Mouse (Mus musculus) limb, embryonic 12.5 days (tissue): ENCODE measurements at regions not wholly inside any gene's neighbourhood (a gene's known extent, or its start where the extent isn't known, plus 50 kb on each side); places are given as distances from the start of the nearest gene placed in this dataset.

Source experiments
- ATAC-seq: fragments of 200-750 bp; cut with Nextera tagmentation; 2 replicates; pipeline ENCODE4 v1.8.0; 2017; ENCODE audit warnings: low read depth, moderate TSS enrichment; ENCODE audit not compliant: insufficient number of reproducible peaks, insufficient read depth, low FRiP score, low TSS enrichment
- H3K27ac ChIP-seq: fragments of 300-500 bp; sonication (generic); 2 replicates; pipeline ENCODE4 v1.5.1; 2016; ENCODE audit warnings: mild to moderate bottlenecking, moderate library complexity
- H3K27me3 ChIP-seq: fragments of 300-500 bp; sonication (generic); 2 replicates; pipeline ENCODE4 v1.6.1; 2016; ENCODE audit warnings: mild to moderate bottlenecking, moderate library complexity
- H3K36me3 ChIP-seq: fragments of 300-500 bp; sonication (generic); 2 replicates; pipeline ENCODE4 v1.6.1; 2016; ENCODE audit warnings: mild to moderate bottlenecking, moderate library complexity
- H3K4me1 ChIP-seq: fragments of 300-500 bp; sonication (generic); replicated peaks from 2 replicates; pipeline ENCODE4 v1.6.1; 2016
- H3K4me2 ChIP-seq: fragments of 300-500 bp; sonication (generic); 2 replicates; pipeline ENCODE4 v1.6.1; 2016; ENCODE audit warnings: mild to moderate bottlenecking, moderate library complexity
- H3K4me3 ChIP-seq: fragments of 300-500 bp; sonication (generic); replicated peaks from 2 replicates; pipeline ENCODE4 v1.5.1; 2016; ENCODE audit warnings: mild to moderate bottlenecking
- H3K9ac ChIP-seq: fragments of 300-500 bp; sonication (generic); replicated peaks from 2 replicates; pipeline ENCODE4 v1.6.1; 2016; ENCODE audit warnings: mild to moderate bottlenecking, moderate library complexity
- H3K9me3 ChIP-seq: fragments of 300-500 bp; sonication (generic); 2 replicates; pipeline ENCODE4 v1.6.1; 2016; ENCODE audit warnings: mild to moderate bottlenecking, moderate library complexity
- WGBS: fragments of 180-500 bp; shearing (Covaris S2); methylation state at CpG from one replicate; pipeline ENCODE4 v1.1.7; 2016; 5-methylcytosine and 5-hydroxymethylcytosine counted together

GRCm38 (mm10) chr9:84360484-84360883, 435.5 kb downstream of the Bckdhb start:
- Histone ChIP-seq H3K4me2 (no peak overlapping the region), H3K36me3 (no peaks in the 10 kb centered on the region)

GRCm38 (mm10) chr9:84363478-84363877, 438.5 kb downstream of the Bckdhb start:
- Histone ChIP-seq H3K27ac (no peak overlapping the region), H3K4me3 (no peak overlapping the region), H3K4me2 (no peak overlapping the region), H3K9ac (no peak overlapping the region), H3K27me3 (no peaks in the 10 kb centered on the region; the same call in 1 of the 2 replicates), H3K36me3 (no peaks in the 10 kb centered on the region), H3K9me3 (no peaks in the 10 kb centered on the region), H3K4me1 (0 out of 2 replicates have a peak, but pooled peaks cover under 1% of the 10 kb centered on the region)
- WGBS, result 83% methylated on average over 5 of the region's 5 CpGs
- ATAC-seq, result no peak

More at GRCm38 (mm10) chr9:84360484-84360883, 435.5 kb downstream of the Bckdhb start:
- H3K9ac ChIP-seq, result no peak overlapping the region
- H3K9me3 ChIP-seq, result no peaks in the 10 kb centered on the region
- ATAC-seq, result no peak
- no peaks in the 10 kb centered on the region for H3K4me1 ChIP-seq
- H3K27me3 ChIP-seq, result no peaks in the 10 kb centered on the region; the same call in 1 of the 2 replicates
- H3K4me3 ChIP-seq, result no peak overlapping the region
- 69% methylated on average over 4 of the region's 4 CpGs for WGBS
- no peak overlapping the region for H3K27ac ChIP-seq

GRCm38 (mm10) chr9:84369200-84369599, 444.3 kb downstream of the Bckdhb start:
- WGBS, result 25% methylated on average over 1 of the region's 1 CpGs
- no peaks in the 10 kb centered on the region; the same call in 1 of the 2 replicates for H3K27me3 ChIP-seq
- no peak overlapping the region for H3K4me3 ChIP-seq
- no peak overlapping the region for H3K4me2 ChIP-seq
- peaks cover 2% of the 10 kb centered on the region; the same call in 1 of the 2 replicates for H3K9me3 ChIP-seq
- H3K36me3 ChIP-seq, result no peaks in the 10 kb centered on the region
- no peak for ATAC-seq
- peaks cover 9% of the 10 kb centered on the region for H3K4me1 ChIP-seq
- no peak overlapping the region for H3K27ac ChIP-seq
- H3K9ac ChIP-seq, result no peak overlapping the region

DNA sequence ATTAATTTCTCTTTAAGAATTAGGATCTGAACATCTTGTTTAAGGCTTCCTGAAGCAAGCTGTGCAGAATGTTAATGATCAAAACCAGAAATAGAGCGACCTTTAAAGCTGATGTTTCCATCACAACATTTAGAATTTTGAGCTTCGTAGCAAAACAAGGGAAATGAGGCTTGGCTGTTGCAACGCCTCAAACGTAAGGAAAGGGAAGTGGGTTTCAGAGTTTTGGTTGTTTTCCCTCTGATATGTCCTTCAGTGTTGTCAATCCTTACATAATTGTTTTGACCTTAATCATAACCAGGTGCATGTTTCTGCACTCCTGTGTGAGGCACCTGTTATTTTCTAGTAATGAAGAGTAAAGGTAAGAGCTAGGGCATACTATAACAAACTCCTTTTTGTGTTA, 445.3 kb downstream of the Bckdhb start:
- ATAC-seq, result no peak
- H3K4me2 ChIP-seq, result no peak overlapping the region
- WGBS, result 52% methylated on average over 4 of the region's 4 CpGs
- H3K9me3 ChIP-seq, result peaks cover 6% of the 10 kb centered on the region; the same call in 1 of the 2 replicates
- H3K27me3 ChIP-seq, result no peaks in the 10 kb centered on the region; the same call in 1 of the 2 replicates
- no peak overlapping the region for H3K4me3 ChIP-seq
- H3K9ac ChIP-seq, result no peak overlapping the region
- no peak overlapping the region for H3K27ac ChIP-seq
- peaks cover 9% of the 10 kb centered on the region for H3K4me1 ChIP-seq
- H3K36me3 ChIP-seq, result no peaks in the 10 kb centered on the region

GRCm38 (mm10) chr9:84375746-84376145, 450.8 kb downstream of the Bckdhb start:
- no peaks in the 10 kb centered on the region for H3K27me3 ChIP-seq
- H3K4me3 ChIP-seq, result no peak overlapping the region
- H3K36me3 ChIP-seq, result no peaks in the 10 kb centered on the region
- no peak overlapping the region for H3K9ac ChIP-seq
- no peak for ATAC-seq
- peaks cover 6% of the 10 kb centered on the region; the same call in 1 of the 2 replicates for H3K9me3 ChIP-seq
- no peak overlapping the region for H3K4me2 ChIP-seq
- WGBS, result 72% methylated on average over 2 of the region's 2 CpGs
- no peaks in the 10 kb centered on the region for H3K4me1 ChIP-seq
- H3K27ac ChIP-seq, result no peak overlapping the region

DNA sequence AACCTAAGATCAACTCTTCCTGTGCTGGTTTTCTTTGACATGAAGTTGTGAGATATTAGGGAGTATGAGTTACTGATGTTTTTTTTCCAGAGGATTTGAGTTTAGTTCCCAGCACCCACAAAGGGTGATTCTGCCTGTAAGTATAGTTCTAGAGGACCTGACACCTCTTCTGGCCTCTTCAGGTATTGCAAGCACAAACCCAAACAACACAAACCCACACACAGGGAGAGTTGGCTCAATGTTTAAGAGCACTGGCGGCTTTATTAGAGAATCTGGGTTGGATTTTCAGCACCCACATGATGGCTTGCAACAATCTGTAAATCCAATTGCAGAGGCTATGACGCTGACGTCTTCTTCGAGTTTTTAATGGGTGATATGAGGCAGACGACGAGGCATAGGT, 451.7 kb downstream of the Bckdhb start:
- no peaks in the 10 kb centered on the region for H3K4me1 ChIP-seq
- 92% methylated on average over 6 of the region's 6 CpGs for WGBS
- H3K9ac ChIP-seq, result no peak overlapping the region
- H3K4me2 ChIP-seq, result no peak overlapping the region
- H3K27me3 ChIP-seq, result no peaks in the 10 kb centered on the region
- H3K9me3 ChIP-seq, result peaks cover 6% of the 10 kb centered on the region; the same call in 1 of the 2 replicates
- no peak overlapping the region for H3K27ac ChIP-seq
- H3K36me3 ChIP-seq, result no peaks in the 10 kb centered on the region
- H3K4me3 ChIP-seq, result no peak overlapping the region
- no peak for ATAC-seq

DNA sequence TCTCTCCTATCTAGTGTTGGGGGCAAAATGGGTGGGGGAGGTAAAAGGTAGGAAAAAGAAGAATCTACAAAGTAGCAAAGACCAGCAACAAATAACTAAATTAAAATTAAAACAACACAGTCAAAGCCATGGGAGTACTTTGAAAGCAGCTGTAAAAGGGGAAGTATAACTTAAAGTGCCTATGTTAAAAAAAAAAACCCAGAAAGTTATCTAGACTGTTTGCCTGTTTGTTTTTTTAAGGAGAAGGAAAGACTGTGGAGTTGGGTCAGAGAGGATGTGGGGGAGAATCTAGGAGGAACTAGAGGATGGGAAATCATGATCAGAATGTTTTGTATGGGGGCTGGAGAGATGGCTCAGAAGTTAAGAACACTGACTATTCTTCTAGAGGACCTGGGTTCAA, 457.0 kb downstream of the Bckdhb start:
- Histone ChIP-seq H3K4me2 (no peak overlapping the region), H3K9ac (no peak overlapping the region), H3K36me3 (no peaks in the 10 kb centered on the region), H3K4me1 (no peaks in the 10 kb centered on the region), H3K27ac (no peak overlapping the region), H3K4me3 (no peak overlapping the region), H3K27me3 (no peaks in the 10 kb centered on the region), H3K9me3 (no peaks in the 10 kb centered on the region)
- ATAC-seq, result no peak

DNA sequence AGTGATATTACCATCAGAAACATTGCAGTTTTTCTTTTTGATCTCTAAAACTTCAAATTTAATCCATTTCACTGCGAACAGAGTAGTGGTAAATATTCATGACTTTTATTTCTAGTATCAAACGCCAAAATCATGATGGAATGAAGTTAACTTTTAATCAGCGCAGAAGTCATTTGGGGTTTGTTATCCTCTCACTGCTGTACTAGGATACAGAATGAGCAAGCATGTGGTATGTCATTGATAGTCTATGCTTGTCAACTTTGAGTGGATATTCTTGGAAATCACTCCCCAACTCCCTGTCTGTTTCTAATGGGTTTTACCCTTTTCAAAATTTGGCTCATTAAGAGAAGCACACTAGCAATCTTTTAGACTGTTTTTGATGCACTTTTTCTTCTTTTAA, 464.9 kb downstream of the Bckdhb start:
- no peak overlapping the region for H3K4me3 ChIP-seq
- H3K9ac ChIP-seq, result no peak overlapping the region
- H3K4me2 ChIP-seq, result no peak overlapping the region
- no peaks in the 10 kb centered on the region for H3K9me3 ChIP-seq
- 96% methylated on average over 3 of the region's 3 CpGs for WGBS
- H3K27ac ChIP-seq, result no peak overlapping the region
- H3K27me3 ChIP-seq, result no peaks in the 10 kb centered on the region
- no peaks in the 10 kb centered on the region for H3K36me3 ChIP-seq
- ATAC-seq, result no peak
- H3K4me1 ChIP-seq, result no peaks in the 10 kb centered on the region

DNA sequence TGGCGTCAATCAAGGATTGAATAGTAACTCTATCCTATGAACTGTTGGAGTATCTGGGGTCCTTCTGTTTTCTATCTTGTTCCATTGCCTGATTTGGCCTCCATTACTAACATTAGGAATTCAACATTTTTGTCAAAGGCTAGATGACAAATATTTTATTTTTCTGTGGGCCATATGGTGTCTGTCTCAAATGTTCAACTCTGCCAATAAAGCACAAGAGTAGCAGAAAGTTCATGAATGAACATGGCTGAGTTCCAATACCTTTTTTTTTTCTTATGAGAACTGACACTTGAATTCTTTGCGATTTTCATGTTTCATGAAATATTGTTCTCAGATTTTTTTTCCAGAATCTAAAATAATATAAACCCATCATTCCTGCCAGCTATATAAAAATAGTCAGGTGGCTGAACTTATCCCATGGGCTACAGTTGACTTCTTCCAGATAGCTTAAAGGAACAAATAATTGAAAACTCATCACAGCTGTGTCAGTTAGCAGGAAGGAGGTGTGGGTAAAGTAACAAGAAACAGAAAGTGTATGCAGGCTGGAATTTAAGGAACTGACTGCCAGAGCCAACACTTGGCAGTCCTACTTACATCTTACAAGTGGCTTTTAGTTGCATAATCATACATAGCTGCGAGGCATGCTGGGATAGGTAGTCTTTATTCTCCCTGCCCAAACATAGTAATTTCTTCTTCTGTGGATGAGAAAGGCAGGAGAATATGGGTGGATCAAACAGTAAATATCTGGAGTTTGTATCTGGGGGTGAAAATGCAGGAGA, 469.8 kb downstream of the Bckdhb start:
- WGBS, result 88% methylated on average over 3 of the region's 3 CpGs

DNA sequence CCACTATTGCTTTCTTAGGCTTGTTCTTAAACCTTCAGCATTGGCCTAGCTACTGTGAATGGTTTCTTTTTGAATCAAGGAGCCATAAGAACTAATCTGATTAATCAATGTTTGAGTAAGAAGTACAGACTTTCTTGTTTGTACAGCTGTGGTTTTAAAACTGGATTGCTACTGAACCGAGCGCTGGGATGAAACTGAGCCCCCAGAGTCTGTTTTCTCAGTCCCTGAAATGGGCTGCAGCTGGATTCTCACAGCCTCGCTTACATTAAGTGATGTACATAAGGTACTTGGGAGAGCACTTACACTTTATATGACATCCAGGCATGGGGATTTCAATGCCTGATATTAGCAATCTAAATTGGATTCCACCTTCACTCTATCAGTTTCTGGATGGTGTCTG, 474.5 kb downstream of the Bckdhb start:
- H3K9me3 ChIP-seq, result no peaks in the 10 kb centered on the region
- no peaks in the 10 kb centered on the region for H3K4me1 ChIP-seq
- no peak overlapping the region for H3K27ac ChIP-seq
- H3K9ac ChIP-seq, result no peak overlapping the region
- H3K27me3 ChIP-seq, result no peaks in the 10 kb centered on the region
- no peak overlapping the region for H3K4me2 ChIP-seq
- H3K36me3 ChIP-seq, result no peaks in the 10 kb centered on the region
- no peak overlapping the region for H3K4me3 ChIP-seq
- ATAC-seq, result no peak
- WGBS, result 74% methylated on average over 3 of the region's 3 CpGs

More for the DNA sequence above, 469.8 kb downstream of the Bckdhb start:
- no peaks in the 10 kb centered on the region for H3K27me3 ChIP-seq
- ATAC-seq, result no peak
- H3K4me3 ChIP-seq, result no peak overlapping the region
- no peak overlapping the region for H3K9ac ChIP-seq
- no peaks in the 10 kb centered on the region for H3K36me3 ChIP-seq
- H3K4me1 ChIP-seq, result no peaks in the 10 kb centered on the region
- no peak overlapping the region for H3K27ac ChIP-seq
- no peak overlapping the region for H3K4me2 ChIP-seq
- H3K9me3 ChIP-seq, result no peaks in the 10 kb centered on the region

DNA sequence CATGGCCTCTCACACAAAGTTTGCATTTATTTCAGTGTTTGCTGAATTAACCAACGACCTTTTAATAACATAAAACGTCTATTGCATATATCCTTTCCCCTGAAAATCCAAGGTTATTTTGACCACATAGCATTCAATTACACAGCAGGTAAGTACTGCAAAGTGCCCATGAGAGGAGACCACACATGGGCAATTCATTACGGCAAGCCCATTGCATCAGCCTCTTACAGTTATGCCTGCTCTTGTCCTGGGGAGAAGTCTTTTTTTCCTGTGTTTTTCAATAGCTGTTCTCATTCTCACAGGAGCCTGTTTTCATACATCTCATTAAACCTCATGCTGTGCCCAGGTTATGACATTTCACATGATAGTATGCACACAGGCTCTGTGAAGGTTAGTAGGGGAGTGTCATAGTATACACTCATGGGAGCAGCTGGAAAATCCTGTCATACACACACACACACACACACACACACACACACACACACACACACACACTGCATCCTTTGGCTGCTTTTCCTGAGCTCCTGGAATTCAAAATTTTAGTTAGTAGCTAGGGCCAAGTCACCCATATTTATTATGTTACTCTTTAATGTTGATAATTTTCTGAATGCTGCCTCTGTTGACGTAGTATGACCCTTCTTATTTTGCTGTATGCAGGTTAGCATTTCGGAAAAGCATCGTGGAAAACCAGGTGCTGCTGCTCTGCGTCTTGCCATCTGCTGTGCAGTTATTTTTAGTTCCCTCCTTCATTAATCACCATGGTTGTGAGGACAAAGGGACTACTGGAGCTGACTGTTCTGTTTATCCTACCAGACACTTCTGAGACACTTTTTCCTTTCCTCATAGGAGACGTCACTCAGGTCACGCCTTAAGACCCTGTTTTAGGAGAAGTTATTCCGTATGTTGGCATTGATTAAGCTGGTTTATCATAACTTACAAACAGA, 483.6 kb downstream of the Bckdhb start:
- no peak overlapping the region for H3K4me3 ChIP-seq
- no peaks in the 10 kb centered on the region for H3K27me3 ChIP-seq
- H3K4me2 ChIP-seq, result no peak overlapping the region
- no peak overlapping the region for H3K9ac ChIP-seq
- H3K27ac ChIP-seq, result no peak overlapping the region; the same call in 1 of the 2 replicates
- no peaks in the 10 kb centered on the region for H3K9me3 ChIP-seq
- no peaks in the 10 kb centered on the region for H3K36me3 ChIP-seq
- 57% methylated on average over 10 of the region's 10 CpGs for WGBS
- ATAC-seq, result no peak
- H3K4me1 ChIP-seq, result no peaks in the 10 kb centered on the region
